7 mouse cellular contexts compared by ENCODE assay signal in genomic region chr1:133087206-133087905, GRCm38 (mm10). TPM values are rescaled to one million over a fixed set of nuclear protein-coding genes. Genes with fewer than 3 reads are reported as not detected.
A peak's percentile ranks its signal among the peaks of the same experiment; 100 is the strongest.
DNase-seq lines count a peak whose midpoint lies in the region; ATAC-seq and TF ChIP-seq lines count a peak whose summit lies in the region.

No protein-coding gene starts in this region.

- TF ChIP-seq CTCF in liver, embryonic 14.5 days (IDR thresholded peaks at IDR 0.05; ENCODE audit: low read depth): peak; percentile 88

- 39% methylated on average over 7 of the region's 7 CpGs for WGBS in liver, embryonic 14.5 days (ENCODE audit: insufficient replicate concordance)
- WGBS in neural tube, embryonic 12.5 days: 45% methylated on average over 7 of the region's 7 CpGs

- peak; percentile 46; the same call in 1 of the 2 replicates for ATAC-seq in liver, embryonic 14.5 days (ENCODE audit: insufficient read depth)
- peak; percentile 62; the same call in 1 of the 2 replicates for ATAC-seq in neural tube, embryonic 12.5 days (ENCODE audit: low FRiP score, low read depth)

- H3K9me3 ChIP-seq in liver, embryonic 14.5 days (ENCODE audit: control insufficient read depth, low read length): no peaks in the 10 kb centered on the region
- no peaks in the 10 kb centered on the region for H3K9me3 ChIP-seq in neural tube, embryonic 12.5 days

- H3K27me3 ChIP-seq in liver, embryonic 14.5 days (ENCODE audit: control insufficient read depth, insufficient read depth, low read length): no peaks in the 10 kb centered on the region
- peaks cover 3% of the 10 kb centered on the region; the same call in 1 of the 2 replicates for H3K27me3 ChIP-seq in neural tube, embryonic 12.5 days (replicated peaks)

- H3K4me1 ChIP-seq in liver, embryonic 14.5 days (replicated peaks; ENCODE audit: control insufficient read depth in 2 of 2, insufficient read depth in 2 of 2, low read length in 1 of 2): peaks cover 17 to 21% of the 10 kb centered on the region in 2 experiments
- H3K4me1 ChIP-seq in neural tube, embryonic 12.5 days: peaks cover 11% of the 10 kb centered on the region

- no peak for TF ChIP-seq EP300 in liver, embryonic 14.5 days (IDR thresholded peaks at IDR 0.05; ENCODE audit: low read depth)

- H3K4me2 ChIP-seq in liver, embryonic 14.5 days (ENCODE audit: low read depth): no peak overlapping the region
- no peak overlapping the region for H3K4me2 ChIP-seq in neural tube, embryonic 12.5 days (replicated peaks)

- H3K9ac ChIP-seq in liver, embryonic 14.5 days (replicated peaks): no peak overlapping the region
- H3K9ac ChIP-seq in neural tube, embryonic 12.5 days: 0 out of 2 replicates have a peak overlapping the region, but pooled peaks have one; percentile 17

- no peak overlapping the region for H3K27ac ChIP-seq in liver, embryonic 14.5 days
- H3K27ac ChIP-seq in neural tube, embryonic 12.5 days: peak overlapping the region; percentile 15; the same call in 1 of the 2 replicates

- H3K36me3 ChIP-seq in liver, embryonic 14.5 days (replicated peaks; ENCODE audit: control insufficient read depth, insufficient read depth, low read depth): no peaks in the 10 kb centered on the region
- H3K36me3 ChIP-seq in neural tube, embryonic 12.5 days: peaks cover 76% of the 10 kb centered on the region

- no peak overlapping the region for H3K4me3 ChIP-seq in liver, embryonic 14.5 days (ENCODE audit: insufficient read depth in 1 of 2, low read depth in 2 of 2, low read length in 2 of 2)
- H3K4me3 ChIP-seq in neural tube, embryonic 12.5 days: no peak overlapping the region

- DNase-seq in CD4-positive, CD25-positive, alpha-beta regulatory T cell, adult 2 months (ENCODE audit: low read depth, low spot score): peak; percentile 76
- DNase-seq in MN1 (ENCODE audit: low spot score): peak; percentile 76
- DNase-seq in cerebellum, adult 9-11 months: peak; percentile 40
- peak; percentile 34 to 55 for DNase-seq in frontal cortex, postnatal 36 days (ENCODE audit: low spot score in 2 of 2)
- DNase-seq in hindlimb bud, embryonic 11.5 days (ENCODE audit: extremely low spot score, low read depth, low spot score): peak; percentile 68
- peak; percentile 35 to 39 (median 38) for DNase-seq in liver, embryonic 14.5 days (ENCODE audit: low read depth in 3 of 3, low spot score in 3 of 3)

RNA-seq across cellular contexts. Expression of gene Pik3c2b, which starts 41.9 kb away (rescaled TPM):
- polyA plus RNA-seq in liver, embryonic 14.5 days (2012; rRNA removed): 0.76 and 0.83 TPM in 2 replicates
- polyA plus RNA-seq in liver, embryonic 14.5 days (2014; fragmentation: Nextera tagmentation; extraction: Ambion mirVana): 0.48 and 0.75 TPM in 2 replicates
- polyA plus RNA-seq in neural tube, embryonic 12.5 days (2016; fragmentation: Nextera tagmentation; extraction: Ambion mirVana): 18.0 and 18.1 TPM in 2 replicates

RNA-seq across cellular contexts. Expression of gene Ppp1r15b, which starts 43.6 kb away (rescaled TPM):
- 21.3 and 26.9 TPM in 2 replicates for polyA plus RNA-seq in liver, embryonic 14.5 days (2012; rRNA removed)
- polyA plus RNA-seq in liver, embryonic 14.5 days (2014; fragmentation: Nextera tagmentation; extraction: Ambion mirVana): 33.4 and 40.5 TPM in 2 replicates
- polyA plus RNA-seq in neural tube, embryonic 12.5 days (2016; fragmentation: Nextera tagmentation; extraction: Ambion mirVana): 43.3 and 45.8 TPM in 2 replicates

RNA-seq across cellular contexts. Expression of gene Mdm4, which starts 57.0 kb away (rescaled TPM):
- polyA plus RNA-seq in liver, embryonic 14.5 days (2012; rRNA removed): 21.6 and 25.9 TPM in 2 replicates
- polyA plus RNA-seq in liver, embryonic 14.5 days (2014; fragmentation: Nextera tagmentation; extraction: Ambion mirVana): 11.6 and 14.4 TPM in 2 replicates
- polyA plus RNA-seq in neural tube, embryonic 12.5 days (2016; fragmentation: Nextera tagmentation; extraction: Ambion mirVana): 39.2 and 39.5 TPM in 2 replicates

Comparison
In these comparisons a context has a peak if more than half of its experiments do, and no peak if none do; other contexts are left out.
1. RNA of gene Pik3c2b, which starts 41.9 kb away (polyA plus RNA-seq): 18.0 to 18.1 TPM in neural tube, embryonic 12.5 days; 0.48 to 0.83 TPM in liver, embryonic 14.5 days; every median in the first group is over 10 times any median in the second.
2. Peak in every context shown above with its lines, with median percentiles within 50 percentile points of each other: DNase-seq.